Mouse (Mus musculus) hindbrain, embryonic 15.5 days (tissue): ENCODE results near the gene Prl3d3. TPM values are rescaled to one million over a fixed set of nuclear protein-coding genes. Genes with fewer than 3 reads are reported as not detected.
"Not testable (repeated sequence)": the region's sequence is repeated elsewhere in the genome, so short reads cannot be mapped to it uniquely, and the experiment has no call there.

Source experiments
- ATAC-seq: fragments of 200-750 bp; cut with Nextera tagmentation; 2 replicates; pipeline ENCODE4 v1.8.0; 2017; ENCODE audit warnings: low read depth, moderate number of reproducible peaks, moderate TSS enrichment; ENCODE audit not compliant: low FRiP score
- H3K27ac ChIP-seq: fragments of 300-500 bp; sonication (generic); replicated peaks from 2 replicates; pipeline ENCODE4 v1.5.1; 2015; ENCODE audit warnings: mild to moderate bottlenecking, inconsistent platforms
- H3K27me3 ChIP-seq: fragments of 300-500 bp; sonication (generic); 2 replicates; pipeline ENCODE4 v1.6.1; 2015; ENCODE audit warnings: control low read depth, inconsistent platforms
- H3K36me3 ChIP-seq: fragments of 300-500 bp; sonication (generic); 2 replicates; pipeline ENCODE4 v1.6.1; 2015; ENCODE audit warnings: control low read depth, inconsistent platforms
- H3K4me1 ChIP-seq: fragments of 300-500 bp; sonication (generic); replicated peaks from 2 replicates; pipeline ENCODE4 v1.6.1; 2015; ENCODE audit warnings: control low read depth, inconsistent platforms
- H3K4me2 ChIP-seq: fragments of 300-500 bp; sonication (generic); 2 replicates; pipeline ENCODE4 v1.6.1; 2015; ENCODE audit warnings: moderate library complexity, mild to moderate bottlenecking, inconsistent platforms
- H3K4me3 ChIP-seq: fragments of 300-500 bp; sonication (generic); 2 replicates; pipeline ENCODE4 v1.5.1; 2015; ENCODE audit warnings: mild to moderate bottlenecking, inconsistent platforms
- H3K9ac ChIP-seq: fragments of 300-500 bp; sonication (generic); 2 replicates; pipeline ENCODE4 v1.6.1; 2015; ENCODE audit warnings: inconsistent platforms
- H3K9me3 ChIP-seq: fragments of 300-500 bp; sonication (generic); 2 replicates; pipeline ENCODE4 v1.6.1; 2016; ENCODE audit warnings: control low read depth, inconsistent platforms
- WGBS: fragments of 180-500 bp; shearing (Covaris S2); methylation state at CpG from one replicate; pipeline ENCODE4 v1.1.7; 2015; 5-methylcytosine and 5-hydroxymethylcytosine counted together
- polyA plus RNA-seq: library from polyadenylated mRNA; unstranded; fragments of >200 nt; fragmentation: Nextera tagmentation; extraction: Ambion mirVana; gene quantifications from 2 replicates; pipeline ENCODE4 v1.2.1, GENCODE M21; 2015

Prl3d3 gene
- not detected in 2 replicates for polyA plus RNA-seq

DNA sequence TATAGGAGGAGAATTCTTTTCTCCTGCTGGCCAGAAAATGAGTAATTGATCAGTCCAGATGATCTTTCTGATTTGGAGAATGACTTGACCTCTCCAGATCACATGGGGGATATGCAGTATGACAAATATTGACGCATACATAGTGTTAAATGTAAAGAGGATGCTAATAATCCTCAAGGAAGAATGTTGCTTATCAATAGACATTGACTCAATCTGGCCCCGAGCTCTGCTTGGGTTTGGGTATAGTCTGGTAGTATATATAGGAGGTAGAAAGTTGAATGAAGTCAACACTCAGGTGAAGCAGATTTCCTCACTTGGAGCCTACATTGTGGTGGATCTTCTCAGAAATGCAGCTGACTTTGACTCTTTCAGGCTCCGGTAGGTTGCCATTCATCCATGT is at the start of gene Prl3d3:
Prl3d3 (plus strand) TSS at position 301 of the 400 bp plus-strand sequence.
- not testable (repeated sequence) for H3K9ac ChIP-seq, H3K9me3 ChIP-seq
- WGBS, result 74% methylated on average over 3 of the region's 3 CpGs

DNA sequence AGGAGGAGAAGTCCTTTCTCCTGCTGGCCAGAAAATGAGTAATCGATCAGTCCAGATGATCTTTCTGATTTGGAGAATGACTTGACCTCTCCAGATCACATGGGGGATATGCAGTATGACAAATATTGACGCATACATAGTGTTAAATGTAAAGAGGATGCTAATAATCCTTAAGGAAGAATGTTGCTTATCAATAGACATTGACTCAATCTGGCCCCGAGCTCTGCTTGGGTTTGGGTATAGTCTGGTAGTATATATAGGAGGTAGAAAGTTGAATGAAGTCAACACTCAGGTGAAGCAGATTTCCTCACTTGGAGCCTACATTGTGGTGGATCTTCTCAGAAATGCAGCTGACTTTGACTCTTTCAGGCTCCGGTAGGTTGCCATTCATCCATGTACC is 35.2 kb upstream of the Prl3d3 start, which contains the start of gene Prl3d2:
Prl3d2 (plus strand) TSS at position 301 of the 400 bp plus-strand sequence.
- not testable (repeated sequence) for H3K36me3 ChIP-seq, H3K4me3 ChIP-seq, H3K27ac ChIP-seq, H3K9ac ChIP-seq, H3K4me2 ChIP-seq, H3K4me1 ChIP-seq, H3K9me3 ChIP-seq, ATAC-seq, H3K27me3 ChIP-seq
- 92% methylated on average over 4 of the region's 4 CpGs for WGBS

More for the DNA sequence above, at the start of gene Prl3d3:
- not testable (repeated sequence) for H3K4me2 ChIP-seq, ATAC-seq, H3K36me3 ChIP-seq, H3K27me3 ChIP-seq, H3K27ac ChIP-seq, H3K4me1 ChIP-seq, H3K4me3 ChIP-seq

DNA sequence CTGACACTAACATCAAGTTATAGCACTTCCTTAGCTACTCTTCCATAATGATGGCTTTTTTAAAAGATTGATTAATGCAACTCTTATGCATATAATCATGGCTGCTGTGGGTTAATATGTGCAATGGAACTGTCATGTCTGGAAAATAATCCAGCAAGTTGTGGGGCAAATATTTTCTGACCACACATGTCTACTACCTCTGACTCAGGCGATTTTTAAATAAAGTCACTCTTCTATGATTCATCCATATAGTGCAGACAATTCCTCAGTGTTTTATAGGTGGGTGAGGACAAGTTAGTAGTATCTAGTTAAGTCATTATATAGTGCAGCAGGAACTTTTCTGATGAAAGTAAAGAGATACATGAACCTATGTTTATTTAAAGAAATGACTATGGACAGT is 8.3 kb upstream of the Prl3d3 start:
- no peak overlapping the region for H3K9ac ChIP-seq
- H3K4me2 ChIP-seq, result no peak overlapping the region
- H3K4me3 ChIP-seq, result no peak overlapping the region
- H3K27me3 ChIP-seq, result no peaks in the 10 kb centered on the region
- H3K27ac ChIP-seq, result no peak overlapping the region
- 73% methylated on average over 1 of the region's 1 CpGs for WGBS
- no peaks in the 10 kb centered on the region for H3K9me3 ChIP-seq
- no peaks in the 10 kb centered on the region for H3K36me3 ChIP-seq
- no peak for ATAC-seq
- H3K4me1 ChIP-seq, result no peaks in the 10 kb centered on the region

DNA sequence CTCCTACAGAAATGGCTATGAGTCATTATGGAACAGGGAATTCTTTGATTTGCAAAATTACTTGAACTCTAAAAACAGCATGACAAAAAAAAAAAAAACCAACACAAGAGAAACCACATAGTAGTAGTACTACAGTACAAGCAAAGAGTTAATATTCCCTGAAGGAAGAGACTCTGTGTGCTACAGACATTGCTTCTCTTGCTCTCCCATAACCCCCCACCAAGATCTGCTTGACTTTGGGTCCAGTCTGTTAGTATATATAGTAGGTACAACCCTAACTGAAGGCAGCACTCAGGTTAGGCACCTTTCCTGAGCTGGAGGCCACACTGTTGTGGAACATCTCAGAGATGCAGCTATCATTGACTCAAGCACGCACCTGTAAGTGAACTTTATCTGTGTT is 39.8 kb downstream of the Prl3d3 start, which contains the start of gene Prl3c1:
Prl3c1 (plus strand) TSS at position 301 of the 400 bp plus-strand sequence.
- no peak within 1 kb of the TSS for H3K4me3 ChIP-seq
- 87% methylated on average over 1 of the region's 1 CpGs for WGBS
- H3K4me2 ChIP-seq, result no peak within 1 kb of the TSS
- H3K9me3 ChIP-seq, result no peaks in the 10 kb centered on the region
- ATAC-seq, result no peak
- H3K4me1 ChIP-seq, result no peaks in the 10 kb centered on the region
- H3K27me3 ChIP-seq, result no peaks in the 10 kb centered on the region
- no peak within 1 kb of the TSS for H3K9ac ChIP-seq
- H3K27ac ChIP-seq, result no peak within 1 kb of the TSS
- no peaks in the 10 kb centered on the region for H3K36me3 ChIP-seq

Other genes starting within 250 kb of the Prl3d3 start
- 0.18 TPM in 1 of 2 replicates, not detected in the other for gene Prl, start 99.2 kb upstream of the Prl3d3 start, polyA plus RNA-seq
- gene Prl3d1, start 62.6 kb upstream of the Prl3d3 start, polyA plus RNA-seq, result not detected in 2 replicates
- not detected in 2 replicates for gene Prl3d2, start 35.1 kb upstream of the Prl3d3 start, polyA plus RNA-seq
- not detected in 2 replicates for gene Prl3c1, start 39.9 kb downstream of the Prl3d3 start, polyA plus RNA-seq
- not detected in 2 replicates for gene Prl3b1, start 85.1 kb downstream of the Prl3d3 start, polyA plus RNA-seq
- gene Prl3a1, start 102.6 kb downstream of the Prl3d3 start, polyA plus RNA-seq, result not detected in 2 replicates
- gene Prl6a1, start 155.8 kb downstream of the Prl3d3 start, polyA plus RNA-seq, result not detected in 2 replicates
- not detected in 2 replicates for gene Prl8a2, start 188.9 kb downstream of the Prl3d3 start, polyA plus RNA-seq
- gene Prl2b1, start 234.1 kb downstream of the Prl3d3 start, polyA plus RNA-seq, result not detected in 2 replicates